In genomic region chr14:102947796-102948195, GRCm38 (mm10) we compare ENCODE assay signal across 25 mouse cellular contexts. TPM values are rescaled to one million over a fixed set of nuclear protein-coding genes. Genes with fewer than 3 reads are reported as not detected.
DNase-seq lines count a peak whose midpoint lies in the region; ATAC-seq and TF ChIP-seq lines count a peak whose summit lies in the region.
"Had no signal": no experiment of that assay in that cellular context is flagged by ENCODE, and none has a peak within 500 bp of the region (broad histone marks: within the 10 kb centered on the region; RNA-seq: fewer than 3 reads in every experiment).

No protein-coding gene starts in this region.

- no peak overlapping the region for H3K27ac ChIP-seq in hindbrain, postnatal 0 days
- no peak overlapping the region for H3K27ac ChIP-seq in hindbrain, embryonic 10.5 days
- H3K27ac ChIP-seq in midbrain, embryonic 14.5 days (replicated peaks; ENCODE audit: low read depth, low read length), result no peak overlapping the region
- H3K27ac ChIP-seq in midbrain, embryonic 13.5 days, result no peak overlapping the region
- H3K27ac ChIP-seq: embryonic facial prominence, embryonic 12.5 days; embryonic facial prominence, embryonic 15.5 days; gastrocnemius, adult 2 months; heart, embryonic 10.5 days; heart, embryonic 13.5 days; hindbrain, embryonic 13.5 days had no signal

- no peak for ATAC-seq in hindbrain, postnatal 0 days
- no peak for ATAC-seq in midbrain, embryonic 14.5 days (ENCODE audit: low FRiP score, low TSS enrichment)
- no peak for ATAC-seq in midbrain, embryonic 13.5 days
- ATAC-seq: activated CD4-positive, CD25-positive, alpha-beta regulatory T cell, adult 4 months; forebrain, embryonic 14.5 days; forebrain, postnatal 0 days; hindbrain, embryonic 16.5 days; inflammation-experienced regulatory T-cells, adult 6 months; intestine, embryonic 16.5 days had no signal

- TF ChIP-seq CTCF in hindbrain, postnatal 0 days (IDR thresholded peaks at IDR 0.05; ENCODE audit: low read depth), result peak; percentile 20

- H3K27me3 ChIP-seq in hindbrain, postnatal 0 days (ENCODE audit: insufficient read depth, low read length), result no peaks in the 10 kb centered on the region
- no peaks in the 10 kb centered on the region for H3K27me3 ChIP-seq in hindbrain, embryonic 10.5 days (ENCODE audit: insufficient read depth, poor library complexity, severe bottlenecking)
- H3K27me3 ChIP-seq in midbrain, embryonic 14.5 days (ENCODE audit: control insufficient read depth, insufficient read depth, low read length), result no peaks in the 10 kb centered on the region
- no peaks in the 10 kb centered on the region for H3K27me3 ChIP-seq in midbrain, embryonic 13.5 days
- H3K27me3 ChIP-seq: embryonic facial prominence, embryonic 12.5 days; embryonic facial prominence, embryonic 15.5 days; heart, embryonic 13.5 days; hindbrain, embryonic 13.5 days had no signal

- no peaks in the 10 kb centered on the region; the same call in 1 of the 2 replicates for H3K4me1 ChIP-seq in hindbrain, postnatal 0 days (ENCODE audit: insufficient read depth, low read length)
- H3K4me1 ChIP-seq in hindbrain, embryonic 10.5 days (replicated peaks), result no peaks in the 10 kb centered on the region
- no peaks in the 10 kb centered on the region for H3K4me1 ChIP-seq in midbrain, embryonic 14.5 days (ENCODE audit: control insufficient read depth, insufficient read depth, low read length)
- H3K4me1 ChIP-seq in midbrain, embryonic 13.5 days (replicated peaks), result no peaks in the 10 kb centered on the region
- H3K4me1 ChIP-seq: embryonic facial prominence, embryonic 12.5 days; embryonic facial prominence, embryonic 15.5 days; heart, embryonic 10.5 days; heart, embryonic 13.5 days; hindbrain, embryonic 13.5 days had no signal

- H3K9ac ChIP-seq in hindbrain, postnatal 0 days (replicated peaks; ENCODE audit: low read length), result no peak overlapping the region
- no peak overlapping the region for H3K9ac ChIP-seq in midbrain, embryonic 14.5 days (replicated peaks; ENCODE audit: low read length)
- H3K9ac ChIP-seq in midbrain, embryonic 13.5 days (replicated peaks), result no peak overlapping the region
- H3K9ac ChIP-seq: embryonic facial prominence, embryonic 12.5 days; embryonic facial prominence, embryonic 15.5 days; forebrain, postnatal 0 days; heart, embryonic 13.5 days; hindbrain, embryonic 13.5 days had no signal

- peak; percentile 79 to 83 for DNase-seq in cerebellum, postnatal 10 days
- no peak for DNase-seq in cerebellum, adult 11 months
- DNase-seq in hindbrain, postnatal 0 days (ENCODE audit: low spot score), result peak; percentile 64
- no peak for DNase-seq in hindbrain, embryonic 10.5 days (ENCODE audit: low spot score)
- DNase-seq in midbrain, embryonic 14.5 days, result peak; percentile 20
- DNase-seq: adrenal gland, adult 8-10 months; adrenal gland, postnatal 25 days; cerebellum, adult 8-10 months; cerebellum, postnatal 25 days; forebrain, postnatal 0 days; gastrocnemius, adult 2 months; gastrocnemius, postnatal 25 days; heart, adult 18-20 months; heart, postnatal 14 days had no signal

- WGBS in hindbrain, postnatal 0 days, result 49% methylated on average over 2 of the region's 2 CpGs
- WGBS in hindbrain, embryonic 10.5 days, result 67% methylated on average over 2 of the region's 2 CpGs
- WGBS in midbrain, embryonic 14.5 days, result 63% methylated on average over 2 of the region's 2 CpGs
- WGBS in midbrain, embryonic 13.5 days, result 67% methylated on average over 2 of the region's 2 CpGs

- H3K4me3 ChIP-seq in hindbrain, postnatal 0 days (ENCODE audit: low read length), result no peak overlapping the region
- H3K4me3 ChIP-seq in hindbrain, embryonic 10.5 days, result no peak overlapping the region
- H3K4me3 ChIP-seq in midbrain, embryonic 14.5 days (replicated peaks; ENCODE audit: low read depth, low read length), result no peak overlapping the region
- H3K4me3 ChIP-seq in midbrain, embryonic 13.5 days (replicated peaks), result no peak overlapping the region
- H3K4me3 ChIP-seq: embryonic facial prominence, embryonic 12.5 days; embryonic facial prominence, embryonic 15.5 days; gastrocnemius, adult 2 months; heart, embryonic 10.5 days; heart, embryonic 13.5 days; hindbrain, embryonic 13.5 days had no signal

- H3K9me3 ChIP-seq in hindbrain, postnatal 0 days (ENCODE audit: low read length), result no peaks in the 10 kb centered on the region
- H3K9me3 ChIP-seq in hindbrain, embryonic 10.5 days, result no peaks in the 10 kb centered on the region
- H3K9me3 ChIP-seq in midbrain, embryonic 14.5 days (ENCODE audit: control insufficient read depth, low read length), result no peaks in the 10 kb centered on the region
- no peaks in the 10 kb centered on the region for H3K9me3 ChIP-seq in midbrain, embryonic 13.5 days
- H3K9me3 ChIP-seq: embryonic facial prominence, embryonic 12.5 days; embryonic facial prominence, embryonic 15.5 days; heart, embryonic 10.5 days; heart, embryonic 13.5 days; hindbrain, embryonic 13.5 days had no signal

- no peaks in the 10 kb centered on the region for H3K36me3 ChIP-seq in hindbrain, postnatal 0 days (ENCODE audit: insufficient read depth, low read length)
- no peaks in the 10 kb centered on the region for H3K36me3 ChIP-seq in hindbrain, embryonic 10.5 days
- H3K36me3 ChIP-seq in midbrain, embryonic 14.5 days (ENCODE audit: control insufficient read depth, insufficient read depth, low read length), result no peaks in the 10 kb centered on the region
- H3K36me3 ChIP-seq in midbrain, embryonic 13.5 days, result no peaks in the 10 kb centered on the region
- H3K36me3 ChIP-seq: embryonic facial prominence, embryonic 12.5 days; embryonic facial prominence, embryonic 15.5 days; heart, embryonic 10.5 days; heart, embryonic 13.5 days; hindbrain, embryonic 13.5 days had no signal

- H3K4me2 ChIP-seq in hindbrain, postnatal 0 days (ENCODE audit: low read depth, low read length), result no peak overlapping the region
- H3K4me2 ChIP-seq in midbrain, embryonic 14.5 days (ENCODE audit: low read length), result no peak overlapping the region
- H3K4me2 ChIP-seq in midbrain, embryonic 13.5 days (replicated peaks), result no peak overlapping the region
- H3K4me2 ChIP-seq: embryonic facial prominence, embryonic 12.5 days; embryonic facial prominence, embryonic 15.5 days; heart, embryonic 13.5 days; hindbrain, embryonic 13.5 days had no signal

RNA-seq across cellular contexts. Expression of gene Kctd12, which starts 34.6 kb away (rescaled TPM):
- total RNA-seq in hindbrain, postnatal 0 days (2014; rRNA removed), result 93.9 and 98.8 TPM in 2 replicates
- 11.1 and 12.6 TPM in 2 replicates for polyA plus RNA-seq in hindbrain, postnatal 0 days (2015; fragmentation: Nextera tagmentation; extraction: Ambion mirVana)
- polyA plus RNA-seq in hindbrain, embryonic 10.5 days (2016; fragmentation: Nextera tagmentation; extraction: Ambion mirVana), result 4.2 and 5.2 TPM in 2 replicates
- polyA plus RNA-seq in midbrain, embryonic 14.5 days (2014; fragmentation: Nextera tagmentation; extraction: Ambion mirVana), result 18.0 and 22.7 TPM in 2 replicates
- 8.0 and 10.6 TPM in 2 replicates for polyA plus RNA-seq in midbrain, embryonic 13.5 days (2015; fragmentation: Nextera tagmentation; extraction: Ambion mirVana)

Comparison
In these comparisons a context has a peak if more than half of its experiments do, and no peak if none do; other contexts are left out.
1. DNase-seq: peak in cerebellum, postnatal 10 days (2 of 2), hindbrain, postnatal 0 days (single experiment) and midbrain, embryonic 14.5 days (single experiment); none in cerebellum, adult 11 months (single experiment) and hindbrain, embryonic 10.5 days (single experiment).